Mouse (Mus musculus) cortical plate, adult 2 months (tissue): ENCODE data around the gene Muc1.

ENCODE experiments used
- CTCF ChIP-seq: fragments of 200-500 bp; IDR thresholded peaks from 2 replicates; pipeline ENCODE4 v1.5.1; 2011; ENCODE audit warnings: mild to moderate bottlenecking, control low read depth, low read length; ENCODE audit not compliant: insufficient read depth; ENCODE audit errors: extremely low read depth
- POLR2A ChIP-seq: fragments of 200-500 bp; IDR thresholded peaks from 2 replicates; pipeline ENCODE4 v1.6.1; 2011; ENCODE audit warnings: mild to moderate bottlenecking, low read length, control low read depth; ENCODE audit not compliant: insufficient read depth; ENCODE audit errors: extremely low read depth

GRCm38 (mm10) chr3:89244982-89245687 is 16.3 kb downstream of the Muc1 start:
- TF ChIP-seq POLR2A (no peak), CTCF (no peak)
